Mouse (Mus musculus): Measurements from ENCODE around the gene Gtf2ird2. TPM values are rescaled to one million over a fixed set of nuclear protein-coding genes. Genes with fewer than 3 reads are reported as not detected.

The Gtf2ird2 gene
- total and polyA plus RNA-seq, 2 experiments, result 2.4 to 3.1 TPM

GRCm38 (mm10) chr5:134236241-134236640 lies 52.4 kb downstream of the Gtf2ird2 start:
- TF ChIP-seq POLR2A (IDR thresholded peaks at IDR 0.05; ENCODE audit: extremely low read depth, insufficient read depth, low read length) (no peak), CTCF (IDR thresholded peaks at IDR 0.05; ENCODE audit: low read depth, low read length) (no peak)
- Histone ChIP-seq H3K27ac (replicated peaks; ENCODE audit: insufficient read depth, low read depth, low read length) (0 out of 2 replicates have a peak overlapping the region, but pooled peaks have one; percentile 5), H3K4me1 (ENCODE audit: control insufficient read depth, insufficient read depth, low read length) (no peaks in the 10 kb centered on the region), H3K9ac (ENCODE audit: low read depth, low read length) (no peak overlapping the region), H3K36me3 (ENCODE audit: control insufficient read depth, insufficient read depth, low read length) (peaks cover 25% of the 10 kb centered on the region; the same call in 1 of the 2 replicates), H3K27me3 (ENCODE audit: control insufficient read depth, insufficient read depth, low read length) (no peaks in the 10 kb centered on the region), H3K4me3 (ENCODE audit: insufficient read depth, low read depth, low read length) (no peak overlapping the region), H3K79me2 (ENCODE audit: control insufficient read depth, insufficient read depth, low read length) (no peaks in the 10 kb centered on the region)
- peak; percentile 63 for DNase-seq (ENCODE audit: extremely low read depth, low read depth, low spot score)
- 36% methylated on average over 3 of the region's 3 CpGs for WGBS

GRCm38 (mm10) chr5:134236796-134237195 lies 53.0 kb downstream of the Gtf2ird2 start:
- peaks cover 29% of the 10 kb centered on the region; the same call in 1 of the 2 replicates for H3K36me3 ChIP-seq (ENCODE audit: control insufficient read depth, insufficient read depth, low read length)
- H3K27me3 ChIP-seq (ENCODE audit: control insufficient read depth, insufficient read depth, low read length), result no peaks in the 10 kb centered on the region
- no peak overlapping the region for H3K27ac ChIP-seq (replicated peaks; ENCODE audit: insufficient read depth, low read depth, low read length)
- no peak for TF ChIP-seq CTCF (IDR thresholded peaks at IDR 0.05; ENCODE audit: low read depth, low read length)
- TF ChIP-seq POLR2A (IDR thresholded peaks at IDR 0.05; ENCODE audit: extremely low read depth, insufficient read depth, low read length), result no peak
- no peaks in the 10 kb centered on the region for H3K79me2 ChIP-seq (ENCODE audit: control insufficient read depth, insufficient read depth, low read length)
- H3K9ac ChIP-seq (ENCODE audit: low read depth, low read length), result no peak overlapping the region
- WGBS, result 84% methylated on average over 6 of the region's 6 CpGs
- no peak overlapping the region for H3K4me3 ChIP-seq (ENCODE audit: insufficient read depth, low read depth, low read length)
- H3K4me1 ChIP-seq (ENCODE audit: control insufficient read depth, insufficient read depth, low read length), result no peaks in the 10 kb centered on the region
- DNase-seq (ENCODE audit: extremely low read depth, low read depth, low spot score), result no peak

GRCm38 (mm10) chr5:134237508-134237907 lies 53.7 kb downstream of the Gtf2ird2 start:
- no peaks in the 10 kb centered on the region for H3K79me2 ChIP-seq (ENCODE audit: control insufficient read depth, insufficient read depth, low read length)
- H3K27ac ChIP-seq (replicated peaks; ENCODE audit: insufficient read depth, low read depth, low read length), result no peak overlapping the region
- H3K36me3 ChIP-seq (ENCODE audit: control insufficient read depth, insufficient read depth, low read length), result peaks cover 36% of the 10 kb centered on the region; the same call in 1 of the 2 replicates
- no peaks in the 10 kb centered on the region for H3K4me1 ChIP-seq (ENCODE audit: control insufficient read depth, insufficient read depth, low read length)
- H3K4me3 ChIP-seq (ENCODE audit: insufficient read depth, low read depth, low read length), result no peak overlapping the region
- 93% methylated on average over 11 of the region's 11 CpGs for WGBS
- DNase-seq (ENCODE audit: extremely low read depth, low read depth, low spot score), result no peak
- no peak for TF ChIP-seq POLR2A (IDR thresholded peaks at IDR 0.05; ENCODE audit: extremely low read depth, insufficient read depth, low read length)
- TF ChIP-seq CTCF (IDR thresholded peaks at IDR 0.05; ENCODE audit: low read depth, low read length), result no peak
- no peak overlapping the region for H3K9ac ChIP-seq (ENCODE audit: low read depth, low read length)
- H3K27me3 ChIP-seq (ENCODE audit: control insufficient read depth, insufficient read depth, low read length), result no peaks in the 10 kb centered on the region

- TF ChIP-seq POLR2A (IDR thresholded peaks at IDR 0.05; ENCODE audit: extremely low read depth, insufficient read depth, low read length), result no peak
- TF ChIP-seq CTCF (IDR thresholded peaks at IDR 0.05; ENCODE audit: low read depth, low read length), result no peak
- 94% methylated on average over 28 of the region's 28 CpGs for WGBS
- H3K36me3 ChIP-seq (ENCODE audit: control insufficient read depth, insufficient read depth, low read length), result peaks cover 42% of the 10 kb centered on the region; the same call in 1 of the 2 replicates
- H3K27ac ChIP-seq (replicated peaks; ENCODE audit: insufficient read depth, low read depth, low read length), result no peak overlapping the region
- no peaks in the 10 kb centered on the region for H3K4me1 ChIP-seq (ENCODE audit: control insufficient read depth, insufficient read depth, low read length)
- H3K9ac ChIP-seq (ENCODE audit: low read depth, low read length), result no peak overlapping the region
- H3K79me2 ChIP-seq (ENCODE audit: control insufficient read depth, insufficient read depth, low read length), result no peaks in the 10 kb centered on the region
- H3K27me3 ChIP-seq (ENCODE audit: control insufficient read depth, insufficient read depth, low read length), result no peaks in the 10 kb centered on the region
- no peak for DNase-seq (ENCODE audit: extremely low read depth, low read depth, low spot score)
- H3K4me3 ChIP-seq (ENCODE audit: insufficient read depth, low read depth, low read length), result no peak overlapping the region
Measured at GRCm38 (mm10) chr5:134237936-134238760, 54.3 kb downstream of the Gtf2ird2 start.

- Histone ChIP-seq H3K4me1 (ENCODE audit: control insufficient read depth, insufficient read depth, low read length) (no peaks in the 10 kb centered on the region), H3K27ac (replicated peaks; ENCODE audit: insufficient read depth, low read depth, low read length) (no peak overlapping the region), H3K4me3 (ENCODE audit: insufficient read depth, low read depth, low read length) (no peak overlapping the region), H3K36me3 (ENCODE audit: control insufficient read depth, insufficient read depth, low read length) (peaks cover 65% of the 10 kb centered on the region), H3K79me2 (ENCODE audit: control insufficient read depth, insufficient read depth, low read length) (no peaks in the 10 kb centered on the region), H3K27me3 (ENCODE audit: control insufficient read depth, insufficient read depth, low read length) (no peaks in the 10 kb centered on the region), H3K9ac (ENCODE audit: low read depth, low read length) (no peak overlapping the region)
- no peak for DNase-seq (ENCODE audit: extremely low read depth, low read depth, low spot score)
- no peak for TF ChIP-seq CTCF (IDR thresholded peaks at IDR 0.05; ENCODE audit: low read depth, low read length)
- no peak for TF ChIP-seq POLR2A (IDR thresholded peaks at IDR 0.05; ENCODE audit: extremely low read depth, insufficient read depth, low read length)
- WGBS, result 86% methylated on average over 5 of the region's 5 CpGs
Measured at GRCm38 (mm10) chr5:134241831-134242230, 58.0 kb downstream of the Gtf2ird2 start.
